Mouse (Mus musculus) right cerebral cortex, postnatal 10 days (tissue): ENCODE data around the gene Vmn2r113.
"Not testable (repeated sequence)": the region's sequence is repeated elsewhere in the genome, so short reads cannot be mapped to it uniquely, and the experiment has no call there.

Experiments used
- DNase-seq, 2 experiments: peaks; one replicate each; pipeline ENCODE4 v3.0.0; 2021; ENCODE audit warnings: low spot score in 2 of 2

Vmn2r113 gene

GRCm38 (mm10) chr17:22942684-22943083 lies at the start of gene Vmn2r113:
Vmn2r113 (plus strand) TSS chr17:22942984.
- not testable (repeated sequence) for DNase-seq
